Mouse (Mus musculus) midbrain, embryonic 10.5 days (tissue): Measurements from ENCODE around the gene Trp53i13. TPM values are rescaled to one million over a fixed set of nuclear protein-coding genes. Genes with fewer than 3 reads are reported as not detected.
"Not testable (repeated sequence)": the region's sequence is repeated elsewhere in the genome, so short reads cannot be mapped to it uniquely, and the experiment has no call there.

Source experiments
- DNase-seq: peaks from one replicate; pipeline ENCODE4 v3.0.0-alpha.2; 2017; ENCODE audit warnings: low spot score
- H3K27ac ChIP-seq: fragments of 300-500 bp; sonication (generic); replicated peaks from 2 replicates; pipeline ENCODE4 v1.5.1; 2016; ENCODE audit warnings: mild to moderate bottlenecking
- H3K27me3 ChIP-seq: fragments of 300-500 bp; sonication (generic); 2 replicates; pipeline ENCODE4 v1.6.1; 2016; ENCODE audit warnings: low read depth, mild to moderate bottlenecking; ENCODE audit not compliant: poor library complexity, severe bottlenecking
- H3K36me3 ChIP-seq: fragments of 300-500 bp; sonication (generic); 2 replicates; pipeline ENCODE4 v1.6.1; 2016; ENCODE audit warnings: mild to moderate bottlenecking, moderate library complexity
- H3K4me1 ChIP-seq: fragments of 300-500 bp; sonication (generic); 2 replicates; pipeline ENCODE4 v1.6.1; 2016
- H3K4me3 ChIP-seq: fragments of 300-500 bp; sonication (generic); 2 replicates; pipeline ENCODE4 v1.5.1; 2016; ENCODE audit warnings: mild to moderate bottlenecking, moderate library complexity
- H3K9me3 ChIP-seq: fragments of 300-500 bp; sonication (generic); replicated peaks from 2 replicates; pipeline ENCODE4 v1.6.1; 2016; ENCODE audit warnings: mild to moderate bottlenecking
- WGBS: fragments of 180-500 bp; shearing (Covaris S2); methylation state at CpG from one replicate; pipeline ENCODE4 v1.1.7; 2016; 5-methylcytosine and 5-hydroxymethylcytosine counted together
- polyA plus RNA-seq: library from polyadenylated mRNA; unstranded; fragments of >200 nt; fragmentation: Nextera tagmentation; extraction: Ambion mirVana; gene quantifications from 2 replicates; pipeline ENCODE4 v1.2.1, GENCODE M21; 2016

The Trp53i13 gene
- polyA plus RNA-seq, result 31.3 and 36.5 TPM in 2 replicates

DNA sequence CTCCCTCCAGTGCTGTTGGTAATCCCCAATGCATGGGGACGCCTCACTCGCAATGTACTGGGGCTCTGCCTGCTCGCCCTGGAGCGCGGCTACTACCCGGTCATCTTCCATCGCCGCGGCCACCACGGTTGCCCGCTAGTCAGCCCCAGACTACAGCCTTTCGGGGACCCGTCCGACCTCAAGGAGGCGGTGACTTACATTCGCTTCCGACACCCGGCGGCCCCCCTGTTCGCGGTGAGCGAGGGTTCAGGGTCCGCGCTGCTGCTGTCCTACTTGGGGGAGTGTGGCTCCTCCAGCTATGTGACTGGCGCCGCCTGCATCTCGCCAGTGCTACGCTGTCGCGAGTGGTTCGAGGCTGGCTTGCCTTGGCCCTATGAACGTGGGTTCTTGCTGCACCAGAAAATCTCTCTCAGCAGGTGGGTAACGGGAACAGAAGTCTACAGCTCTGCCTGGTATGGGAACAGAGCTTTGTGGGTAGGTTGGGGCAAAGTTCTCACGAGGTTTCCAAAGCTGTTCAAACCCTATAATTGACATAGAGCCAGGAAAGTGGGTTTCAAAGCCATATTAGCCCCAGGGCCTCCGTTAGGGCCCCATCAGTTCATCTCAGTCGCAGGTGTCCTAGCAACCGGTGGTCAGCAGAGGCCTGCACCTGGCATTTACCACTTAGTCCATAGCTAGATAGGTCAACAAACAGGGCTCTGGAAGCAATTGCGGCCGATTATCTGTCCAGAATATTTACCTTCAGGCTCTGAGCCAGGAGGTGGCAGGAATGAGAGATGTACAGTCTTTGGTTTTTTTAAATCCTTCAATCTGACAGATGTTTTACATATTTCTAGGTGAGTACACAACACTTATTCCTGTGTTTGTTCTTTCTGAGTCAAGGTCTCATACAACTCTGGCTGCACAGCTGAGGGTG is at the start of gene Trp53i13:
Trp53i13 (minus strand) TSS at position 344 of the 916 bp plus-strand sequence.
- H3K27ac ChIP-seq, result peak within 1 kb of the TSS; percentile 83
- no peak for DNase-seq
- peaks cover 55% of the 10 kb centered on the region for H3K27me3 ChIP-seq

GRCm38 (mm10) chr11:77545261-77545660 is 29.5 kb upstream of the Trp53i13 start:
- peaks cover 99% of the 10 kb centered on the region for H3K36me3 ChIP-seq
- no peaks in the 10 kb centered on the region for H3K4me1 ChIP-seq
- no peak for DNase-seq
- no peak overlapping the region for H3K4me3 ChIP-seq
- H3K27me3 ChIP-seq, result no peaks in the 10 kb centered on the region
- H3K27ac ChIP-seq, result no peak overlapping the region
- no peaks in the 10 kb centered on the region for H3K9me3 ChIP-seq
- 94% methylated on average over 7 of the region's 7 CpGs for WGBS

More for the DNA sequence above, at the start of gene Trp53i13:
- H3K9me3 ChIP-seq, result no peaks in the 10 kb centered on the region
- H3K36me3 ChIP-seq, result no peaks in the 10 kb centered on the region
- 7% methylated on average over 39 of the region's 39 CpGs for WGBS
- peaks cover 88% of the 10 kb centered on the region for H3K4me1 ChIP-seq
- H3K4me3 ChIP-seq, result peak within 1 kb of the TSS; percentile 70

GRCm38 (mm10) chr11:77532202-77532846 is 16.5 kb upstream of the Trp53i13 start:
- H3K36me3 ChIP-seq, result peaks cover 44% of the 10 kb centered on the region
- no peaks in the 10 kb centered on the region for H3K9me3 ChIP-seq
- WGBS, result 88% methylated on average over 4 of the region's 4 CpGs
- H3K4me3 ChIP-seq, result no peak overlapping the region
- H3K4me1 ChIP-seq, result no peaks in the 10 kb centered on the region
- DNase-seq, result no peak
- H3K27me3 ChIP-seq, result no peaks in the 10 kb centered on the region
- H3K27ac ChIP-seq, result no peak overlapping the region

- peaks cover 29% of the 10 kb centered on the region for H3K36me3 ChIP-seq
- H3K4me1 ChIP-seq, result no peaks in the 10 kb centered on the region
- DNase-seq, result no peak
- 89% methylated on average over 2 of the region's 2 CpGs for WGBS
- no peaks in the 10 kb centered on the region for H3K27me3 ChIP-seq
- no peaks in the 10 kb centered on the region for H3K9me3 ChIP-seq
- H3K4me3 ChIP-seq, result no peak overlapping the region
- H3K27ac ChIP-seq, result no peak overlapping the region
Measured at GRCm38 (mm10) chr11:77530862-77531261, 15.1 kb upstream of the Trp53i13 start.

- no peak overlapping the region for H3K4me3 ChIP-seq
- peaks cover 18% of the 10 kb centered on the region for H3K36me3 ChIP-seq
- DNase-seq, result no peak
- H3K27ac ChIP-seq, result no peak overlapping the region
- H3K9me3 ChIP-seq, result no peaks in the 10 kb centered on the region
- WGBS, result 87% methylated on average over 3 of the region's 3 CpGs
- no peaks in the 10 kb centered on the region for H3K27me3 ChIP-seq
- H3K4me1 ChIP-seq, result no peaks in the 10 kb centered on the region
Measured at GRCm38 (mm10) chr11:77529644-77530043, 13.9 kb upstream of the Trp53i13 start.

- not testable (repeated sequence) for H3K4me1 ChIP-seq, H3K27ac ChIP-seq, H3K9me3 ChIP-seq, H3K27me3 ChIP-seq, H3K4me3 ChIP-seq, DNase-seq
- peaks cover 13% of the 10 kb centered on the region for H3K36me3 ChIP-seq
- WGBS, result 92% methylated on average over 3 of the region's 3 CpGs
Measured at GRCm38 (mm10) chr11:77528420-77528819, 12.6 kb upstream of the Trp53i13 start.

- H3K27me3 ChIP-seq, result no peaks in the 10 kb centered on the region
- H3K4me3 ChIP-seq, result no peak overlapping the region
- peaks cover 3% of the 10 kb centered on the region for H3K4me1 ChIP-seq
- no peak overlapping the region for H3K27ac ChIP-seq
- WGBS, result 70% methylated on average over 3 of the region's 3 CpGs
- H3K36me3 ChIP-seq, result peaks cover 13% of the 10 kb centered on the region
- H3K9me3 ChIP-seq, result no peaks in the 10 kb centered on the region
- no peak for DNase-seq
Measured at GRCm38 (mm10) chr11:77525804-77526486, 10.2 kb upstream of the Trp53i13 start.

- peaks cover 54% of the 10 kb centered on the region for H3K4me1 ChIP-seq
- 51% methylated on average over 5 of the region's 5 CpGs for WGBS
- H3K4me3 ChIP-seq, result no peak overlapping the region
- no peak overlapping the region for H3K27ac ChIP-seq
- no peak for DNase-seq
- no peaks in the 10 kb centered on the region for H3K9me3 ChIP-seq
- peaks cover 34% of the 10 kb centered on the region for H3K27me3 ChIP-seq
- no peaks in the 10 kb centered on the region for H3K36me3 ChIP-seq
Measured at GRCm38 (mm10) chr11:77520601-77521529, 5.1 kb upstream of the Trp53i13 start.

DNA sequence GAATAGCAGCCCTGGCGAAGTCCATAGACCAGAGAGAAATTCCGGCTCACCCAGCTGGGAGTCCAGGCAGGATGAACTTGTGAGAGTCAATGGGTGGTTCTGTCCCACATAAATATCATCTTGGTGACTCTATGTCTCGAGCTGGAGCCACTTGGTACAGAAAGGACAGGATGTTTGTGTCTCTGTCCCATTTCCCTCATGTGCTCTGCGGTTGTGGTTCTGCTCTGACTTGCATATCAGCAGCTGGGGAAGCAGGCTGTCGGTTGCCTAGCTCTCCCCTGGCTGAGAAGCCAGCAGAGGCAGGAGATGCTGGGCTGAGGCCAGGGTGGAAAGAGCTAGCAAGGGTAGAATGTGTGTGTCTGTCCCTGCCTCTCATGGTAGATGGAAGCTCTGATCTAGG is 3.3 kb upstream of the Trp53i13 start, which contains the start of gene Gm10392:
Gm10392 (minus strand) TSS at position 156 of the 400 bp plus-strand sequence.
- Histone ChIP-seq H3K9me3 (no peaks in the 10 kb centered on the region), H3K27me3 (peaks cover 52% of the 10 kb centered on the region), H3K36me3 (no peaks in the 10 kb centered on the region), H3K4me1 (peaks cover 72% of the 10 kb centered on the region), H3K4me3 (peak within 1 kb of the TSS; percentile 14; the same call in 1 of the 2 replicates), H3K27ac (peak within 1 kb of the TSS; percentile 13; the same call in 1 of the 2 replicates)
- 77% methylated on average over 5 of the region's 5 CpGs for WGBS
- no peak for DNase-seq

DNA sequence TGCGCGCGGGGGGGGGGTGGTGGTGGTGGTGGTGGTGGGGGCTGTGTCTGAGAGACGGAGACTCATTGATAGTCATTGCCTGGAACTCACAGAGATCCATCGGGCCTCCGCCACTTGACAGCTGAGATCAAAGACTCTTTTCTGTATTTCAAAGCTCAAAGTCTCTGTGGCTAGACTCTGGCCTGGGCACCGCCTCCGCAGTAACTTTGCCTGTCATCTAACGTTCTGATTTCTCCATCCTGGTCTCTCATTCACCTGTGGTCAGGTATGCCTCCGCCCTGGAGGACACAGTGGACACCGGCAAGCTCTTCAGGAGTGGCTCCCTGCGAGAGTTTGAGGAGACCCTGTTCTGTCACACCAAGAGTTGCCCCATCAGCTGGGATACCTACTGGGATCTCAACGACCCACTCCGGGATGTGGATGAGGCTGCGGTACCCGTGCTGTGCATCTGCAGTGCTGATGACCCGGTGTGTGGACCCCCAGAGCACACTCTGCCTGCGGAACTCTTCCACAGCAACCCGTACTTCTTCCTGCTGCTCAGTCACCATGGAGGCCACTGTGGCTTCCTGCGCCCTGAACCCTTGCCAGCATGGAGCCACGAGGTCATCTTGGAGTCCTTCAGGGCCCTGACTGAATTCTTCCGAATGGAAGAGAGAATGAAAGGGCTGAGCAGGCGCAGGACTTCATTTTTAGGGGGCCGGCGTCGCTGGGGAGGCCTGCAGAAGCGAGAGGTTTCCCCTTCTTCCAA is 2.4 kb upstream of the Trp53i13 start:
- WGBS, result 84% methylated on average over 27 of the region's 27 CpGs
- DNase-seq, result no peak
- Histone ChIP-seq H3K4me3 (peak overlapping the region; percentile 14; the same call in 1 of the 2 replicates), H3K9me3 (no peaks in the 10 kb centered on the region), H3K27ac (0 out of 2 replicates have a peak overlapping the region, but pooled peaks have one; percentile 9), H3K4me1 (peaks cover 81% of the 10 kb centered on the region), H3K36me3 (no peaks in the 10 kb centered on the region), H3K27me3 (peaks cover 55% of the 10 kb centered on the region)
